In the genomic region with DNA sequence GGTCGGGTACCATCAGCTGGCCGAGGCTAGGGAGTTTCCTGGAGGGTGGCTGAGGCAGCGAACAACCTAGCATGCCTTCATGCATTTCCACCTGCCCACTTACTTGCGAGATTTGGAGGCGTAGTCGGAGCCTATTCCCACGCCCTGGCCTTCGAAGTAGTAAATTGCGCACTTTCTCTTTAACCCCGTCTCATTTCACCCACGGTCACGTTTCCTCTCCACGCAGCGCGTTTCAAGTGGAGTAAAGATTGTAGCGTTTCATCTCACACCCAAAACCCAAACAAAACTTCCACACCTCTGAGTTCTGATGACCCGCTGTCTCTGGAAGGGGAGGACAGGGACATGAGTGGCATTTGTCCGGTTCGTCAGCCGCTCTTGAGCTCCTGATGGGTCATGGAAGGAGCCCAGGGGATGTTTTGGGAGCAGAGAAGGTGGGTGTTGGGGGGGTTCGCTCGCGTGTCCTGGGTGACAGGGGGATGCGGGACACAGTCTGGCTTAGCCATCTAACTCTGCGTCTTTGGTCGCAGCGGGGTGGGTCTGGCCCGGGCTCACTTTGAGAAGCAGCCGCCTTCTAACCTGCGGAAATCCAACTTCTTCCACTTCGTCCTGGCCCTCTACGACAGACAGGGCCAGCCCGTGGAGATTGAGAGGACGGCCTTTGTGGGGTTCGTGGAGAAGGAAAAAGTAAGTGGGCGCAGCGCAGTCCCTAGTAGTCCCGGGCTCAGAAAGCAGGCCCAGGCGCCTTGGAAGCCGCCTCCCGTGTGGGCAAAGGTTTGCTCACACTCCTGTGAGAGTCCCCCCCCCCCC, we compare ENCODE assay signal across 8 mouse cellular contexts. TPM values are rescaled to one million over a fixed set of nuclear protein-coding genes. Genes with fewer than 3 reads are reported as not detected.
DNase-seq lines count a peak whose midpoint lies in the region; ATAC-seq and TF ChIP-seq lines count a peak whose summit lies in the region.

No protein-coding gene starts in this region.

- peaks cover 20% of the 10 kb centered on the region for H3K4me1 ChIP-seq in lung, embryonic 15.5 days
- peaks cover 31% of the 10 kb centered on the region for H3K4me1 ChIP-seq in heart, embryonic 15.5 days (replicated peaks)
- H3K4me1 ChIP-seq in limb, embryonic 14.5 days (ENCODE audit: control insufficient read depth, insufficient read depth, low read length): peaks cover 18% of the 10 kb centered on the region
- no peaks in the 10 kb centered on the region for H3K4me1 ChIP-seq in stomach, postnatal 0 days (replicated peaks; ENCODE audit: control insufficient read depth, insufficient read depth)

- no peak for TF ChIP-seq EP300 in stomach, postnatal 0 days (optimal IDR thresholded peaks at IDR 0.05)

- peaks cover 73% of the 10 kb centered on the region for H3K27me3 ChIP-seq in lung, embryonic 15.5 days
- peaks cover 47% of the 10 kb centered on the region for H3K27me3 ChIP-seq in heart, embryonic 15.5 days
- H3K27me3 ChIP-seq in limb, embryonic 14.5 days (ENCODE audit: control insufficient read depth, insufficient read depth, low read length): no peaks in the 10 kb centered on the region
- peaks cover 14% of the 10 kb centered on the region for H3K27me3 ChIP-seq in stomach, postnatal 0 days (ENCODE audit: control insufficient read depth, insufficient read depth, low read length)

- ATAC-seq in lung, embryonic 15.5 days (ENCODE audit: borderline replicate concordance, extremely low read depth, low FRiP score, low TSS enrichment): no peak
- no peak for ATAC-seq in heart, embryonic 15.5 days (replicated peaks; ENCODE audit: insufficient number of reproducible peaks, insufficient read depth, low FRiP score, low read depth)
- no peak for ATAC-seq in limb, embryonic 14.5 days (ENCODE audit: low FRiP score, low read depth)
- no peak for ATAC-seq in stomach, postnatal 0 days (ENCODE audit: low FRiP score, low TSS enrichment)

- H3K36me3 ChIP-seq in lung, embryonic 15.5 days: no peaks in the 10 kb centered on the region
- 0 out of 2 replicates have a peak, but pooled peaks cover 5% of the 10 kb centered on the region for H3K36me3 ChIP-seq in heart, embryonic 15.5 days
- peaks cover 10% of the 10 kb centered on the region for H3K36me3 ChIP-seq in limb, embryonic 14.5 days (ENCODE audit: control insufficient read depth, insufficient read depth, low read length)
- H3K36me3 ChIP-seq in stomach, postnatal 0 days (ENCODE audit: control insufficient read depth, insufficient read depth, low read length): no peaks in the 10 kb centered on the region

- peak overlapping the region; percentile 49 for H3K4me2 ChIP-seq in lung, embryonic 15.5 days
- peak overlapping the region; percentile 91 for H3K4me2 ChIP-seq in heart, embryonic 15.5 days
- H3K4me2 ChIP-seq in limb, embryonic 14.5 days (replicated peaks; ENCODE audit: low read depth, low read length, severe bottlenecking): peak overlapping the region; percentile 89
- H3K4me2 ChIP-seq in stomach, postnatal 0 days (replicated peaks; ENCODE audit: low read depth): peak overlapping the region; percentile 47

- H3K9me3 ChIP-seq in lung, embryonic 15.5 days: no peaks in the 10 kb centered on the region
- H3K9me3 ChIP-seq in heart, embryonic 15.5 days (replicated peaks): no peaks in the 10 kb centered on the region
- no peaks in the 10 kb centered on the region for H3K9me3 ChIP-seq in limb, embryonic 14.5 days (ENCODE audit: control insufficient read depth, low read length)
- no peaks in the 10 kb centered on the region for H3K9me3 ChIP-seq in stomach, postnatal 0 days (ENCODE audit: control insufficient read depth, low read length)

- H3K9ac ChIP-seq in lung, embryonic 15.5 days: peak overlapping the region; percentile 13; the same call in 1 of the 2 replicates
- peak overlapping the region; percentile 60 for H3K9ac ChIP-seq in heart, embryonic 15.5 days
- H3K9ac ChIP-seq in limb, embryonic 14.5 days (ENCODE audit: low read depth, low read length, severe bottlenecking): peak overlapping the region; percentile 96
- peak overlapping the region; percentile 18; the same call in 1 of the 2 replicates for H3K9ac ChIP-seq in stomach, postnatal 0 days (ENCODE audit: low read length)

- no peak for TF ChIP-seq CTCF in stomach, postnatal 0 days (IDR thresholded peaks at IDR 0.05; ENCODE audit: low read depth)

- peak overlapping the region; percentile 53 for H3K4me3 ChIP-seq in lung, embryonic 15.5 days
- H3K4me3 ChIP-seq in heart, embryonic 15.5 days: peak overlapping the region; percentile 72
- peak overlapping the region; percentile 76 for H3K4me3 ChIP-seq in limb, embryonic 14.5 days (replicated peaks; ENCODE audit: low read length)
- peak overlapping the region; percentile 52 for H3K4me3 ChIP-seq in stomach, postnatal 0 days (ENCODE audit: low read depth, low read length)

- DNase-seq in lung, adult 18-20 months: no peak
- DNase-seq in embryo, embryonic 10.5 days (ENCODE audit: low spot score): peak; percentile 39
- no peak for DNase-seq in limb, embryonic 14.5 days (ENCODE audit: low spot score)
- no peak for DNase-seq in stomach, postnatal 0 days (ENCODE audit: low spot score)
- no peak for DNase-seq in ovary, adult 18-20 months (ENCODE audit: low spot score)
- no peak for DNase-seq in layer of hippocampus, postnatal 10 days (ENCODE audit: low spot score in 2 of 2)

- TF ChIP-seq POLR2A in limb, embryonic 14.5 days (IDR thresholded peaks at IDR 0.05; ENCODE audit: borderline replicate concordance, extremely low read depth, insufficient read depth, insufficient read length): no peak

- 10% methylated on average over 41 of the region's 41 CpGs for WGBS in lung, embryonic 15.5 days
- WGBS in heart, embryonic 15.5 days: 4% methylated on average over 41 of the region's 41 CpGs
- 4% methylated on average over 41 of the region's 41 CpGs for WGBS in limb, embryonic 14.5 days
- WGBS in stomach, postnatal 0 days: 17% methylated on average over 41 of the region's 41 CpGs

- peak overlapping the region; percentile 4; the same call in 1 of the 2 replicates for H3K27ac ChIP-seq in lung, embryonic 15.5 days
- peak overlapping the region; percentile 33; the same call in 1 of the 2 replicates for H3K27ac ChIP-seq in heart, embryonic 15.5 days
- H3K27ac ChIP-seq in limb, embryonic 14.5 days (replicated peaks; ENCODE audit: low read depth, low read length): peak overlapping the region; percentile 99
- no peak overlapping the region for H3K27ac ChIP-seq in stomach, postnatal 0 days (replicated peaks)

RNA-seq across cellular contexts. Expression of gene Ebf1, which starts 3.0 kb away (rescaled TPM):
- 10.5 and 12.4 TPM in 2 replicates for polyA plus RNA-seq in lung, embryonic 15.5 days (2015; fragmentation: Nextera tagmentation; extraction: Ambion mirVana)
- polyA plus RNA-seq in heart, embryonic 15.5 days (2015; fragmentation: Nextera tagmentation; extraction: Ambion mirVana): 16.6 and 16.8 TPM in 2 replicates
- polyA plus RNA-seq in limb, embryonic 14.5 days (2012; rRNA removed): 42.9 and 60.5 TPM in 2 replicates
- 71.4 and 85.0 TPM in 2 replicates for polyA plus RNA-seq in limb, embryonic 14.5 days (2014; fragmentation: Nextera tagmentation; extraction: Ambion mirVana)
- 3.6 and 3.7 TPM in 2 replicates for polyA plus RNA-seq in stomach, postnatal 0 days (2015; fragmentation: Nextera tagmentation; extraction: Ambion mirVana)
- total RNA-seq in layer of hippocampus, postnatal 10 days (2021): 1 to 10 TPM; 3.7 to 5.2 TPM

Comparison
In these comparisons a context has a peak if more than half of its experiments do, and no peak if none do; other contexts are left out.
1. H3K9ac ChIP-seq: peak in every context shown above with its lines; median percentile 96 in limb, embryonic 14.5 days; 60 in heart, embryonic 15.5 days; 18 in stomach, postnatal 0 days; 13 in lung, embryonic 15.5 days.